Mouse (Mus musculus) heart, postnatal 14 days (tissue): ENCODE measurements at regions not wholly inside any gene's neighbourhood (a gene's known extent, or its start where the extent isn't known, plus 50 kb on each side); places are given as distances from the start of the nearest gene placed in this dataset.

Source experiments
- DNase-seq, 2 experiments: peaks; one replicate each; pipeline ENCODE4 v3.0.0; 2021 to 2022
- intact Hi-C: fragments of 180-260 bp; cut with DNase I; formaldehyde crosslinking; loops from one replicate; pipeline ENCODE4 v1.15.1; 2025

DNA sequence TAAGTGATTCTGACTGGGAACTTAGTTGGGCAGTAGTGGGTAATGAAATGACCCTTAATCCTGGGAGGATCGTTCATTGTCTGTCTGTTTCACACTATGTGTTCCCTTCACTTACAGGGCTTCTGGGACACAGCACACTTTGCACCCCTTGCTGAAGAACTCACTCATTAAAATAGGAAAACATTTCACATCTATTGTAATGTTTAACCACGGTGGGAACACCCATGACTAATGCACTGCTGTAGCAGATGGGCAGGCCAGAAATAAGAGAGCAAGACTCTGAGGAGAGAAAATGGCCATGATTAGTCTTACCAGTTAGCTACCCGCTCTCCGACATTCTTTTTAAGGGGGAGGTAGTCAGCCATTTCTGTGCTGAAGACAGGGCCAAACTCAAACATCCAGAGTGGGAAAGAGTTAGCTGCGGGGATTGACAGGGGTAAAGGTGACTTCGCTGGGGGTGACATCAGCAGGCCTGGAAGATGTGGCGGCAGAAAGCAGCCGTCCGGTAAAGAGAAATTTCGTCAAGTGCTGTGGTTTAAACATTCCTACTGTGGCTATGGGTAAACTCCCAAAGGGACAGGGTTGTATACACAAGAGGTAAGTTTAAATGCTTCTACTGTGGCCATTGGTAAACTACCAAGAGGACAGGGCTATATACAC, 167.3 kb upstream of the Agap1 start:
- DNase-seq, result no peak
- intact Hi-C loops, result no loop called here

DNA sequence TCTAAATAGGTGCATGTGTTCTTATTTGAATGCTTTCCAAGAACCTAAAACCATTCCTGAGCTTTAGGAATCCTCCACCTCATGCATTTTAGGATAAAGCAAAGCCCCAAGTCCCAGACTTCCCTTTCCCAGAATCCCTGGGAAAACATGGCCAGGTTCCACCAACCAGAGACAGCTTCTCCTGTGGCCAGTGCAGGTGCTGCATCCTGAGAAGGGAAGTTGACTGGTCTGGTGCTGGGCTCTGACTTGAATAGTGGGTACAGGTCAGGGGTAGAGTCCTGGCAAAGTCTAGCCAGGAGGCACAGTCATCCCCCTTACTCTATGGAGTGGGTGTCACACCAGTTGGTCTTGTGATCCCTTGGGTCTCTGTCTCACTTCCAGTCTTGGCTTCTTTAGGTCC, 166.6 kb upstream of the Agap1 start:
- intact Hi-C loops, result no loop called here
- no peak for DNase-seq

DNA sequence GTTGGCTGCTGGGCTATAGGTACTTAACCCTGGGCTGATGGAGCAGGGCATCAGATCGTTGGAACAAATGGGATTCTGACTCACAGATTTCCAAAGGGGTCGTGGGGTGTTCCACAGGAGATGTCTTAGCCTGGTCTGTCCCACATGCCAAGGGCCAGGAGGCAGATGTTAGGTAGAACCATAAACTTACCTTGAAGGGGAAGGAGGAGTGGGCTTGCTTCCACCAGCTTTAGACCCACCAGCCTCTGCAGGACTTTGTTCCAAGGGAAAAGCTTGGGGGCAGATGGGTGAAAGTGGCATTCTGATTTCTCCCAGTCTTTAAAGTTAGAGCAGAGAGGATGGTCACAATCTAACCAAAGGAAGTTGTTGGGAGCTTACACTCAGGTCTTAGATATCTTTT, 165.7 kb upstream of the Agap1 start:
- intact Hi-C loops, result no loop called here

DNA sequence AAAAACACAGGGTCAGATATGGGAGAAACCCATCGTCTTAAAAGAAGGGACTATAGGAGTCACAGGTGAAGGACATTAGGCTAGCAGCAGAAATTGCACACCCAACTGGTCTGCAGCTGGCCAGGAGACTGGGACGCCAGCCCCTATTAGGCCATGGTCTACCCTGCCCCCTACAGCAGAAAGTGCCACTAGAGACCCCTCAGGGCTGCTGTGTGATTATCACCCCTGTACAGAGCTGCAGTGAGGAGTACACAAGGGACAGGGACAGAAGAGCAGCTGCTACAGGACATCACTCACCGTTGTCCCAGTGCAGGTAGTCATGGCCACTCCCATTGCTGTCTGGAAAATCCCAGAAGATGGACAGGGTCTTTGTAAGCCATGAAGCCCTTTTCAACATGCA, 157.9 kb upstream of the Agap1 start:
- intact Hi-C loops, result no loop called here
- DNase-seq, result no peak

More for the DNA sequence above, 165.7 kb upstream of the Agap1 start:
- DNase-seq, result no peak

DNA sequence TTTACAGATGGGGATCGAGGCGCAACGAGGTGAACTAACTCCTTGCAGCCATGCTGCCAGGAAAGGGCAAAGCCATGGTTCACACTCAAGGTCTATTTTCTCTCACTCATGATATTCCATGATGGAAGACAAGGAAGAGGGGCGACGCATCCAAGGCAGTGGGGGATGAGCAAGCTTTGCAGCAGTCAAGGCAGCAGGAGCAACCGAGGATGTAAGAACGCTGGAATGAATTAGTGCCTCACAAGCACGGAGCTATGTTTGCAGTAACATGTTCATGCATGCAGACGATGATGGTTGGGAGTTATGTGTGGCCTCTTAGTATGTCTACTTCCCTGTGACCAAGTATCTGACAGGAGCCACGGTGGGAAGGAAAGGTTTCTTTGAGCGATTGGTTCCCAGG, 156.8 kb upstream of the Agap1 start:
- no peak for DNase-seq
- intact Hi-C loops, result no loop called here

DNA sequence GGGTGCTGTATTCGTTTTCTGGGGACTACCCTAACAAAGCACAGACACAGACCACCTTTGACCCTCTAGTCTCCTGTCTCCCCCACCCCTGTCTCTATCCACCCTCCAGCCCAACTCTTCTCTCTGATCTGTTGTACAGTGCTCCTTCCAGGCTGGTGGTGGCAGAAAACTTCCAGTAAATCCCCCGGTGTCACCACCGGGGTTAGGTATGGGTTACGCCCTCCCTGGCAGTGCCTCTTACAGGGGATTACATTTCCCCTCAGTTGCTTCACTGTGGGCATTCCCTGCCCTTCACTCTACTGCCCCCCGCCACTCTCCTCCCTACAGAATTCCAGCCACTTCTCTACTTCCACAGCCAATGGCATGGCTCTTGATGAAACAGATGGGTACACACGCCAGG, 153.5 kb upstream of the Agap1 start:
- intact Hi-C loops, result no loop called here
- DNase-seq, result no peak

DNA sequence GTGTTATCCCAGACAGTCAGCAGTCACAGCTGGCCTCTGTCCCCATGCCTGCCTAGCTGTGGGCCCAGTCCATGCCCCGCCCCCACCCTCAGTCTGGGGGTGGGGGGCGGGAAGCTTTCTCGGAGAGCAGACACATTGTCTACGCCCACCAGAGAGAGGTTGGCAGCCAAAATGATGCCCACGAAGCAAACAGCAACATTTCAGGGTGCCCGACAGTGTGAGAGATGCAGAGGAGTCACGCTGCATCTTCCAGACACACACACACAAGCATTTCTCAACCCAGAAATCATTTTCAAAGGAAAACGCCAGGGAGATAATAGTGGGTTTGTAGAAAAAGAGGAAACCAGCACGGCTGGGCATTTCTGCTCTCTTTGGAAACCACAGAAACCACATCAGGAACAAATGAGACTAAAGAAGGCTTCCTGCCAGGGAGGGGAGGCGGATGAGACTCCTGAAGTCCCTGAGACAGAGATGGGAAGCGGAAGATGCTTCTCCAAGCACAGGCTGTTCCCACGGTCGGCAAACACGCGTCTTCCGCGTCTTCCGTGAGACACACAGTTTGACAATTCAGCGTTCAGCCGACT, 152.1 kb upstream of the Agap1 start:
- intact Hi-C loops, result no loop called here
- no peak for DNase-seq

DNA sequence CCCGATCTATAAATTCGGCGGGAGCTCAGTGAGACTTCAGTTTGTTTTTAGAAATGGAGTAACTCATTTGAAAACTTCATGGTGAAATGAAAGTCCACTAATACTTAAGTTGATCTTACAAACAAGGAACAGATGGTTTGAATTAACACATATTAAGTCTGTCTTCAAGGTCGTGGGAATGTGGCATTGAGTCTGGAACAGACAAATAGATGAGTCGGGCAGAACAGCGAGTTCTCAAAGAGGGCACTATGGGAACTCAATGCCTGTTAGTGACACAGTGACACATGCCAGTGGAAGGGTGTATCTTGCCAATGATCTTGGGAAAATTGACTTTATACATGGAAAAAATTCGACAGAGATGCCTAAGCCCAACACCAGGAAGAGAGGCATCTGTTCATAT, 149.4 kb upstream of the Agap1 start:
- intact Hi-C loops, result no loop called here
- no peak for DNase-seq

DNA sequence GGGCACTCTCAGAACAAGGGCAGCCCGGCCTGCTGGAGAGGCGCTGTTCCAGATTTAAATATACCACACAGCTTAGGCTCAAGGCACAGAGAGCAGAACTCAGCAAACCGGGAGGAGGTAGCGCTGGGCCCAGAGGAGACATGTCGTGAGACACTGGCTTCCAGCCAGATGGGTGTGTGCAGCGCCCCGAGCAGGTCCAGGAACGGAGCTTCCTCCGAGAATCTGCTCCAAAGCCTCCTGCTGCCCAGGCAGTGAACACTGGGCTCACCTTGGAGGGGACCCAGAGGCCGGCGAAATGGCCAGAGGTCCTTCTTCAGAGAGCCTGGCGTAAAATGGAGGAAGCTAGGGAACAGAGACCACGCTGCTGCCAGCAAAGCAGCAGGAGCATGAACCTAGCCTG, 145.8 kb upstream of the Agap1 start:
- peak; percentile 44 to 54 for DNase-seq
- intact Hi-C loops, result no loop called here

DNA sequence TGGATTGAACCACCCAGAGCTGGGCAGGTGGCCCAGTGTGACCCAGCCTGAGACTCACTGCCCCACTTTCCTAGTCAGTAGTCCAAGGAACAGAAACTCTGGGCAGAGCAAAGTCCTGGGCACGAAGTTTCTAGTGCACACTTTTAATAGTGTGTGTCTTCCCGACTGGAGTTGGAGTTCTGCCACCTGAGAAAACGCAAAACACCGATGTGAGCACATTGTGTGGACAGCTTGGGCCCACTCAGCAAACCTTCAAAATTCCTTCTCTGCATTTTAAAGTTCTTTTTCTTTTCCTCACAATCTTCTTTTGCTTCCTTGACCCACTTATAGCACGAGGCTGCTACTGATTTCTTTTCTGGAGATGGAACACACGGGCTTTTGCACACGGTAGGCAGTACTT, 141.5 kb upstream of the Agap1 start:
- no peak for DNase-seq
- intact Hi-C loops, result no loop called here

DNA sequence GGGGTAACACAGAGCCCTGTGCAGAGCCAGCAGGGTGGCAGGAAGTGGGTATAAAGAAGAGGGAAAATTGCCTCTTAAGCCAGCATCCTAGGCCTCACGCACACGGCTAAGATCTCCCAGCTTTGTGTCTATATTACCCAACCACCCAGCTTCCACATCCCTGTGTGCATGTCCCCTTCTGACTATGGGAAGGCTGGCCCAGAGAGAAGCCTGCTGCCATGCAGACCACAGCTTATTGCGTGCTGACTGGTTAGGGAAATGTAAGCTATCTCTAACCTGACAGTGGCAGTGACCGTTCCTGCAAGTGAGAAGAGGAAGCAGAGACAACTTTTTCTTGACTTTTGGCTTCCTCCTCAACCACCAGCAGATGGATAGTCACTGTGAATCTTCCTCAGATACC, 136.7 kb upstream of the Agap1 start:
- DNase-seq, result no peak
- intact Hi-C loops, result no loop called here

DNA sequence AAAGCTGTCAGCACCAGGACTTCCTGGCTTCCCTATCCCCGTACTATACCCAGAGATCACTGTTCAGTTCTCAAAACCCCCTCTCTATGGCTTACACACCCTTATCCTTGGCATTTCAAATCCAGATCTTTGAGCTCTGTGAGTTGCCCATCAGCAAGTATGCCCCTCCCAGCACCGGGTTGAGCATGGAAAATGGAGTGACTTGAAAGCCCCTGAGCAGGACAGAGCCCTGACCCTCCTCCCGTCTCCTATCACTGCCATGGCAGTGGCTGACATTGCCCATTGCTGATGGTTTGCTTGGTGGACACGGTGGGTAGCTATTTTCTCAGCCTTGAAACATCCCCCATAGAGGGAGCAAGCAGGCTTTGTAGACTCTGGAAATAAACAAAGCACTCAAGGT, 135.9 kb upstream of the Agap1 start:
- DNase-seq, result no peak
- intact Hi-C loops, result no loop called here

DNA sequence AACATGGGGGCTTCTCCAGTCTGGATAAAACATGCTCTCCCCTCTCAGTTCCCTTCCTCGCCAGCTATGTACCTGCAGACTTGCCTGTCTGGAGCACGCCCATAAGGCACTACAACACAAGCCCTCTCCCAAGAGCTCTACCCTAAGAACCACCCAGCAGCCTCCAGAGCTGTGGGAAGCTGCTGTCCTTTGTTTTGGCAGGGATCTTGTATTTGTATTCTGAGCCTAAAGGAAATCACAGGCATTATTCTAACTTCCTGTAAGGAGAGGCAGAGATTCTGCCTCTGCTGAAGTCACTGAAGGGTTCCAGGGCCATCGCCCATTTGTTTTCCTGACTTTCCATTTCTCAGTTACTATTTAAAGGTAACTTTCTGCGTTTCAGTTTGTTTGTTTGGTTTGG, 132.0 kb upstream of the Agap1 start:
- intact Hi-C loops, result loop anchor here (2.0 to 5.0 kb wide), 3 partner anchors 85 to 310 kb away; no protein-coding TSS in a partner anchor
- DNase-seq, result peak; percentile 12 to 19

DNA sequence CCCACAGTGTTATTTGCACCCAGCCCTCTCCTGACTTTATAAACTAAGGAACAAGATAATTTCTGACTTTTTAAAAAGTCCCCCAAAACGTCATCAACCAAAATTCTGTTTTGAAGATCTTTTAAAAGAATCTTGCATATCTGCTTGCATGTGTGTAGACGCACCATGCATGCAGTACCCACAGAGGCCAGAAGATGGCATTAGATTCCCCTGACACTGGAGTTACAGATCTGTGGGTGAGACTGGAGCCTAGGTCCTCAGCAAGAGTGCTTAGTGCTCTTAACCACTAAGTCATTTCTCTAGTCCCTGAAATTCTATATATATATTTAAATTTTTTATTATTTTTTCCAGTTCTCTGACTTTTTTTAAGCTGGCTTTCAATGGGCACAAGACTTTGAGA, 131.5 kb upstream of the Agap1 start:
- intact Hi-C loops, result loop anchor here (2.0 to 5.0 kb wide), 3 partner anchors 86 to 309 kb away; no protein-coding TSS in a partner anchor
- peak; percentile 66 to 72 for DNase-seq

DNA sequence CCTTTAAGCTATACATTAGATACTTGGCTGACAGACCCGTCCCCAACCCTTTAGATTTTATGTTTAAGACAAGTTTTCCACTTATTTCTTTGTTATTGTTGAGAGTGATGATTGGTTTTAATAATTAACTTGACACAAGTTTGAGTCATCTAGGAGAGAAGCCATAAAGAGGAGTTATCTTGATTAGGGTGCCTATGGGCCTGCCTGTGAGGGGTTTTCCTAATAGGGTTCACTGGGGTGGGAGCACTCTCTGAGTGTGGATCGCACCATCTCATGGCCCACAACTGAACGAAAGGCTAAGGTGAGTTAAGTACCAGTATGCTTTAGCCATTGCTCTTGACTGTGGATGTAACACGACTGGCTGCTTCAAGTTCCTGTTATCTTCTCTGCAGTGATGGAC, 123.3 kb upstream of the Agap1 start:
- intact Hi-C loops, result no loop called here
- no peak for DNase-seq

DNA sequence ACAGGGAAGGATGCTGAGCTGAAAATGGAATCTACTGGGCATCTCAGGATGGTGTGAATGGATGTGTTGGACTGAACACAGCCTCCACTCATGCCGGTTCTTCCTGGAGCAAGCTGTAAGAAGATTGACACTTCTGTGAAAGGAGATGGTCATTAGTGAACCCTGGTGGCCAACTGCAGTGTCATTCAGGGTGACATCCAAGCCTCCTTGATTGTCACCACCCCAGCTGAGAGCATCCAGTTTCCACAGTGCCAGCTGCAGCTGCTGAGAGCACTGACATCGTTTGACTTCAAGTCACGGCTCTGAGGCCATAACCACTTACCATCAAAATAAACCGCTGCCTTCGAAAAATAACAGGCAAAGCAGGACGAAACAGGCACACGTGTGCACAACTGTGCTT, 121.9 kb upstream of the Agap1 start:
- DNase-seq, result no peak
- intact Hi-C loops, result no loop called here

DNA sequence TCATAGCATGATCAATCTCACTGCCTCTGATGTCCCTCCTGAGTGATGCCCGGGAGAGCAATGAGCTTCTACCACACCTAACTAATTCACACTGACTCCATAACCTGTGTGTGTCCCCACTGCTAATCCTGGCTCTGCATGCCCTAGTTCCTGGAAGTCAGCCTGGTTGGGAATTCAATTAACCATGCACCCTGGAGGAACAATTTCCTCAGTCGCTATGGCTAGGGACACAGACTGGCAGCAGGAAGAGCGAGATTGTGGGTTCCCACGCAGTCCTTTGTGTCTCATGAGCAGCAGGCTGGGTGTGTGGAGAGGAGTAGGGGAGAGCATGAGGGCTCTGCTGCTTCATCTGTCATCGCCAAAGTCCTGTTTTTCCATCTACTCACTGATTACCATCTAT, 116.7 kb upstream of the Agap1 start:
- intact Hi-C loops, result no loop called here
- no peak for DNase-seq

DNA sequence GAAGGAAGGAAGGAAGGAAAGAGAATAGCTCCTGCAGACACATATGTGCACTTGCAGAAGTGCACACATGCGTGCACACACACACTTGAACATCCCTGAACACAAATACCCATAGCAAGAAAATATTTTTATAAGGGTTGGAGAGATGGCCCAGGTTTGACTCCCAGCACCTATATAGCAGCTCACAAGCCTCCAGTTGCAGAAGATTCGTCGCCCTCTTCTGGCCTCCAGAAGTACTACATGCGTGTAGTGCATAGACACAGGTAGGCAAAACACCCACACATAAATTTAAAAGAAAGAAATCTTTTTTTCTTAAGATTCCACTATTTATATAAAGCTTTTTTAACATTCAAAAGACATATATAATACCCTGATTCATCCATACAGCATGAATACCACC, 111.8 kb upstream of the Agap1 start:
- intact Hi-C loops, result no loop called here
- DNase-seq, result no peak

DNA sequence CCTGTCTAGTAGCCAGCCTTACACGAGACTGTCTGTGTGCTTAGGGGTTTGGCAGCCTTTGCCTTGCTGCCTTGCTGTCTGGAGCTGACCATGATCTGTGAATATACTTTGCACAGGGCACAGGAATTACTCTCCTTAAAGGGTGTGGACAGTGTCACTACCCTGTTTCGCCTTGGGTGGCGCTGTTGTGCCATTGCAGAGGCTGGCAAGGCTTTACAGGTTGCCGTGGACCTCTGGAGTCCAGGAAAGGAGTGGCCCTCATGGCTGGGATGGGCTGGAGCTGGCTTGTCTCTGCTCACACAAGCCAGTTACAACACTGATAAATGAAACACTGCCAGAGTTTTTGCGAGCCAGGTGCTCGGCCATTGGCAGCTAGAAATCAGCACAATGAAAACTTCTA, 110.1 kb upstream of the Agap1 start:
- DNase-seq, result peak; percentile 35 to 61
- intact Hi-C loops, result loop anchor here (1.0 kb wide), 1 partner anchor 180 kb away; no protein-coding TSS in a partner anchor

DNA sequence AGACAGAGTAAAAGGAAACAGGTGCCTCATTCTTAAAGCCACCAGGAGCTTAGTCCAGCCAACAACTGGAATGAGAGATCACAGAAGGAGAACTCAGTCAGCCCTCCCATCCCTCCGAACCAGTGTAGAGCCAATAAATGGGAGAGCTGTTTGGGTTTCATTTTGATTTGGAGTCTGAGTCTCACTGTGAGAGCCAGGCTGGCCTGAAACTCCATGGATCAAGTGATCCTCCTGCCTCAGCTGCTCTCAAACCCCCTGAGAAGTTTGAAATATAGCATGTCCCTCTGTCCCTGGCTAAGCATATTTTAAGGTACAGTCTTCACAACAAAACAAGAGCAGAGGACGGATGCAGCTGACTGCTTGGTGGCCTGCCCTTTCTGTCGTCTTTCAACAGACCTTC, 107.3 kb upstream of the Agap1 start:
- intact Hi-C loops, result no loop called here

DNA sequence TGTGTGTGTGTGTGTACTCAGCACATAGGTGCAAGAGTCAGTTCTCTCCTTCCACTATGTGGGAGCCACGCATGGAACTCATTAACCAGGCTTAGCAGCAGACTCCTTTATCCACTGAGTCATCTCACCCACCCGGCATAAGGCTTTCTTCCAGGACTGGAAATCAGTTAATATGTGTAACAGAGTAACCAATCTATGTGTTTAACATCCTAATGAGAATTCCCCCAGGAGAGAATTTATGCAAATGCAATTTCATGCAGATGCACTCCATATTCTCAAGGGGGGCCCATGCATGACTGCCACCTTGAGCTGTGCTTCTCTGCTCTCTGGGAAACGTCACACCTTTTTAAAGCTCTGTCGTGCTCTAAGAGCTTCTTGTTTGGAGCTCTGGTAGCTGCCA, 101.7 kb upstream of the Agap1 start:
- intact Hi-C loops, result no loop called here
- DNase-seq, result no peak

More for the DNA sequence above, 107.3 kb upstream of the Agap1 start:
- no peak for DNase-seq

DNA sequence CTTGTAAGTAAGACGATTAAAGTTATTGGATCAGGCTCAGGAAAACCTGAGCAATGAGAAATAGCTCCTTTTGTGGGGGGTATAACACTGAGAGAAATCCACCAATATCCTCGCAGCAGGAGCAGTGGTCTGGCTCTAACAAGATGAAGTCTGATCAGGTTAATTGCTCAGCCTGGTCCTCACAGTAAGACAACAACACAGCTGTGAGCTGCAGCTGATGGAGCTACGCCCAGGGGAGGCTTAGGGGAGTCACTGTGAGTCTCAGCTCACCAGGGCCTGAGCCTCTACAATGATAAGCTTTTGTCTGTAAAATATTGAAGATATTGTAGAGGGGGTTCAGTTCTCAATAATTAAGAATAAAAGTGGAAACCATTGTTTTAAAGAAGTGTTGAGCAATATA, 95.3 kb upstream of the Agap1 start:
- intact Hi-C loops, result no loop called here
- no peak for DNase-seq
